Mouse (Mus musculus) T-helper 1 cell (primary cell): Measurements from ENCODE around the gene Ttc29.

Experiments
- in situ Hi-C: fragments of 300-600 bp; cut with MboI, MseI; formaldehyde crosslinking; loops from one replicate; pipeline ENCODE4 v1.15.1; 2025; ENCODE audit warnings: high pct_unique_total_duplicates

Gene Ttc29

GRCm38 (mm10) chr8:78420101-78420503 lies 207.0 kb downstream of the Ttc29 start:
- in situ Hi-C loops = no loop called here

GRCm38 (mm10) chr8:78423937-78424336 lies 210.8 kb downstream of the Ttc29 start:
- in situ Hi-C loops = no loop called here

- in situ Hi-C loops = no loop called here
Measured at GRCm38 (mm10) chr8:78426455-78426854, 213.4 kb downstream of the Ttc29 start.

- in situ Hi-C loops = no loop called here
Measured at GRCm38 (mm10) chr8:78426875-78427768, 214.0 kb downstream of the Ttc29 start.

- in situ Hi-C loops = no loop called here
Measured at GRCm38 (mm10) chr8:78427769-78428130, 214.7 kb downstream of the Ttc29 start.

DNA sequence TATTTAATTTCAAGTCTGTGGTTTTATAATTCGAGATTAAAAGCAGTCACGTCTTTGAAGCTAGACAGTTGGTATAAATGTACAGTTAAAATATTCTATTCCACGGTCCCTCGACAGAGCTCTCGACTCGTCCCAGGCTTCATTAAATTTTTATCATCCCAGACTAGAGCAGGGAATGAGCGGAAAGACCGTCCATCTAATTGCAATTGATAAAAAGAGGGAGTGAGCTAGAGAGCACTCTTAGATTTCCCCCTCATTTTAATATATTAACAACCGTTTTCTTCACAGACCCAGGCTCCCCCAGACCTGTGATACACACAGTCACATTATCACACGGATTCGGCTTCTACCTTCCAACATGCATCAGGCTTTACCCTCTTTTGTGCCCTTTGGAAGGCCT lies 215.1 kb downstream of the Ttc29 start:
- in situ Hi-C loops = no loop called here

GRCm38 (mm10) chr8:78431356-78431755 lies 218.3 kb downstream of the Ttc29 start:
- in situ Hi-C loops = no loop called here

DNA sequence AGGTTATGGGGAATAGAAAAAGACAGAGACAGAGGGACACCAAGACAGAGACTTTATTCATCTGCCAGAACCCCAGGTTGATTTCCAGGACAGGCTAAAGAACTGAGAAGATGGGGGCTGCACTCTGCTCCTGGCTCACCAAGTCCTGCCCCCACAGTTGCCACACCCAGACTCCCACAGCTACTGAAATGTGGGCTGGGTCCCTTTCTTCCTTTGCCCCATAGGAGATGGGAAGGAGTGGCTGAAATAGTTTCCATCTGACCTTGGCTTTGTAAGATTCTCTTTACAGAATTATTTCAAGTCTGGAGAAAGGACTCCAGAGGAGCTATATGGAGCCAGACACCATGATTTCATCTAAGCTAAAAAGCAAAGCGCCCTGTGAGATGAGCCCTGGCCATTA lies 219.4 kb downstream of the Ttc29 start:
- in situ Hi-C loops = no loop called here

GRCm38 (mm10) chr8:78433318-78433717 lies 220.2 kb downstream of the Ttc29 start:
- in situ Hi-C loops = no loop called here

DNA sequence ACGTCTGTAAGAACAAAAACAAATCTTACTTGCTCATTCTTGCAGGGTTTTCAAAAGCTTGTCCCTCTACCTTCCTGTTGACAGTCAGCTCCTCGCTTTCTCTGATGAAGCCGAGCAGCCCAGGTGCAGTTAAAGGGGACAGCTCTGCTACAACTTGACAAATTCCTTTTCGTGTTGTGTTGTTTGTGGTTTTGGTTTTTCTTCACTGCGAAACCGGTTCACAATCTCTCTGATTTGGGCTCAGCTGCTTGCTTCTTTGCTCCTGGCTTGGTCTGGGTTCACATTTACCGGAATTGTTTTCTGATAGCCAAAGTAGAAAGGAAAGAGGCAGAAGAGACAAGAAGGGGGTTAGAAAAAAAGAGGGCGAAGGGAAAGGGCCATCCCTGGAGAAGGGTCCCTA lies 221.2 kb downstream of the Ttc29 start:
- in situ Hi-C loops = no loop called here

DNA sequence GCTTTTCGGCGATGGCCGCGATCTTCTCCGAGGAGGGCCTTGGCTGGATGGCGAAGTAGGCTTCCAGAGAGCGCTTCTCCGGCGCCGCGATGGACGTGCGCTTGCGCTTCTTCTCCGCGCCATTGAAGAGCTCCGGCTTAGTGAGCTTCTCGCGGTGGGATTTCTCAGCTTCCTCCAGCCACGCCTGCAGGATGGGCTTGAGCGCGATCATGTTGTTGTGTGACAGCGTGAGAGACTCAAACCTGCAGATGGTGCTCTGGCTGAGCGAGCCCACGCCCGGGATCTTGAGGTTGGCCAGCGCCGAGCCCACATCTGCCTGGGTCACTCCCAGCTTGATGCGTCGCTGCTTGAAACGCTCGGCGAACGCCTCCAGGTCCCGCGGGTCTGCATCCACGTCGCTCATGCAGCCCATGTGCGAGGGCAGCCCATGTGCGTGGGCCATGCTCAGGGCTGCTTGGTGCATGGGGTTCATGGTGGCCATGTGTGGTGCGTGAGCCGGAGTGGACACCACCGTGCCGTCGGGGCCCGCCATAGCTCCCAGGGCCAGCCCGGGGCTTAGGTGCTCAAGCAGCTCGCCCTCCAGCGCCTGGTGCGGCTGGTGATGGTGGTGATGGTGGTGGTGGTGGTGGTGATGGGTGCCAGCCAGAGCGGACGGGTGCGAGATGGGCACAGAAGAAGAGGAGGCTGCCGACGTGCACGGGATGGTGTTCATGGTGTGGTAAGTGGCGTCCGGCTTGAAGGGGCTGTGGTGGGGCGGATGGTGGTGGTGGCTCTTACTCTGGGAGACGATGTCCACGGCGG lies 221.9 kb downstream of the Ttc29 start:
- in situ Hi-C loops = no loop called here

DNA sequence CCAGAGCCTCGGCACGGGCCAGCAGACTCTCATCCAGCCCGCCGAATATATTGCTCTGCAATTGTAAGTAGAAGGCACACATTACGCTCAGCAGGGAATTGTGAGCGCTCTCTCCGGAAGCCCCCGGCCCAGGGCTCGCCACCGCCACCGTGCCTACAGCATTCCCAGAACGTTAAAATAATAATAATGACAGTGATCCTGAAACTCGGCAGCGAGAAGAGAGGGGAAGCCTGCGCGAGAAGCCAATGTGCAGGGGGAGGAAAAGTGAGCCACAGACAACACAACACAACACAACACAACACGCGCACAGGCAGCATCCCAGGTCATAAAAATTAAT lies 222.5 kb downstream of the Ttc29 start:
- in situ Hi-C loops = no loop called here

- in situ Hi-C loops = no loop called here
Measured at GRCm38 (mm10) chr8:78436071-78436651, 223.1 kb downstream of the Ttc29 start, which contains the start of gene Pou4f2. TSS of gene Pou4f2 (minus strand) at chr8:78436645.

DNA sequence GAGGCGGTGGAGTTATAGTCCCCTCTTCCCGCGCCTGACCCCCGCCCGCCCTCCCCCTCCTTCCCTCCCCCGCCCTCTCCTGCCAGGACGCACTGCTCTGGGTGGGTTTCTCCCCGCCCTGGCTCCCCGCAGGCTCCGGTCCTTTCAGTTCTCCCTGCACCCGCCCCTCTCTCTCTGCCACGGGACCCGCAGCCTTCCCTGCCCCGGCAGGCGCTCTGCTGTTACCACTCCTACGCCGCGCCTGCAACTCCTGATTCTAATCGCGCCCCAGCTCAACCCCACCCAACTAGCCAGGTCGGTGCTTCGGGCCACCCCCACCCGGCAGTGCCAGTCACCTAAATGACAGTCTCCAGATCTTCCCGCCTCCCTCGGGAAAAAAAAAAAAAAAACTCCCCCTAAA lies 223.6 kb downstream of the Ttc29 start:
- in situ Hi-C loops = no loop called here

GRCm38 (mm10) chr8:78437140-78438045 lies 224.3 kb downstream of the Ttc29 start:
- in situ Hi-C loops = no loop called here

DNA sequence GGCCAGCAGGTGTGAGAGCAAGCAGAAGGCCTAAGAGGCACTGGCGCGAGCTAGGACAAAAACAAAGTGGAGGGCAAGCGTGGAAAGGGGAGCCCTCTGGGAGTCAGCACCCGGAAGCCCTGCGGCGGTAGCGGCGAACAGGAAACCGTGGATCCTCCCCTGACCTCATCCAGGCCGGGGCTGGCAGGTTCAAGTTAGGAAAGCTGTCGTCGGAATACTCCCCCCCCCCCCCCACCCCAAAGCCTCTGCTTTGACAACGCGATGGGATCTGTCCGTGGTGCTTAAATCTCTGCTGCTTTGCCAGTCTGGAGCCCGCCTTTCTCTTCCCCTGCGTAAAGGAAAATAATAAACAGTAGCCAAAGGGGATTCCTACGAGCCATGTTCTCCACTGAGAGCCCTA lies 225.0 kb downstream of the Ttc29 start:
- in situ Hi-C loops = no loop called here

- in situ Hi-C loops = loop anchor here (10.0 kb wide), 1 partner anchor 212 kb away; no protein-coding TSS in a partner anchor
Measured at GRCm38 (mm10) chr8:78442781-78443180, 229.7 kb downstream of the Ttc29 start.
